Mouse (Mus musculus) limb, embryonic 11.5 days (tissue): ENCODE results near the gene 2310033P09Rik. TPM values are rescaled to one million over a fixed set of nuclear protein-coding genes. Genes with fewer than 3 reads are reported as not detected.
A peak's percentile ranks its signal among the peaks of the same experiment; 100 is the strongest.

Experiments used
- ATAC-seq: fragments of 200-750 bp; cut with Nextera tagmentation; 2 replicates; pipeline ENCODE4 v1.8.0; 2017; ENCODE audit warnings: low read depth; ENCODE audit not compliant: insufficient number of reproducible peaks, low FRiP score, low TSS enrichment
- DNase-seq: peaks from one replicate; pipeline ENCODE4 v3.0.0-alpha.2; 2015; ENCODE audit warnings: low spot score
- H3K27ac ChIP-seq: fragments of 300-500 bp; sonication (generic); replicated peaks from 2 replicates; pipeline ENCODE4 v1.5.1; 2014; ENCODE audit warnings: low read depth, mild to moderate bottlenecking, low read length
- H3K27me3 ChIP-seq: fragments of 300-500 bp; sonication (generic); 2 replicates; pipeline ENCODE4 v1.6.1; 2014; ENCODE audit warnings: mild to moderate bottlenecking, low read length, mixed read lengths; ENCODE audit not compliant: control insufficient read depth, insufficient read depth
- H3K36me3 ChIP-seq: fragments of 300-500 bp; sonication (generic); 2 replicates; pipeline ENCODE4 v1.6.1; 2014; ENCODE audit warnings: mild to moderate bottlenecking, low read length, moderate library complexity, mixed read lengths; ENCODE audit not compliant: control insufficient read depth, insufficient read depth
- H3K4me1 ChIP-seq: fragments of 300-500 bp; sonication (generic); 2 replicates; pipeline ENCODE4 v1.6.1; 2014; ENCODE audit warnings: low read length, mixed read lengths; ENCODE audit not compliant: control insufficient read depth, insufficient read depth
- H3K4me2 ChIP-seq: fragments of 300-500 bp; sonication (generic); 2 replicates; pipeline ENCODE4 v1.6.1; 2014; ENCODE audit warnings: low read depth, mild to moderate bottlenecking, moderate library complexity; ENCODE audit not compliant: severe bottlenecking
- H3K4me3 ChIP-seq: fragments of 300-500 bp; sonication (generic); 2 replicates; pipeline ENCODE4 v1.5.1; 2014; ENCODE audit warnings: low read depth, low read length
- H3K9ac ChIP-seq: fragments of 300-500 bp; sonication (generic); 2 replicates; pipeline ENCODE4 v1.6.1; 2014; ENCODE audit warnings: mild to moderate bottlenecking, low read length
- H3K9me3 ChIP-seq: fragments of 300-500 bp; sonication (generic); 2 replicates; pipeline ENCODE4 v1.6.1; 2016; ENCODE audit warnings: low read length; ENCODE audit not compliant: control insufficient read depth
- WGBS: fragments of 180-500 bp; shearing (Covaris S2); extraction: QIAGEN DNeasy Blood & Tissue Kit; methylation state at CpG from one replicate; pipeline ENCODE4 v1.1.7; 2014; 5-methylcytosine and 5-hydroxymethylcytosine counted together
- polyA plus RNA-seq: library from polyadenylated mRNA; unstranded; fragments of >200 nt; fragmentation: Nextera tagmentation; extraction: Ambion mirVana; gene quantifications from 2 replicates; pipeline ENCODE4 v1.2.1, GENCODE M21; 2014

The 2310033P09Rik gene
- polyA plus RNA-seq, 1 experiment from 2014 or later: 41.7 TPM

- no peaks in the 10 kb centered on the region for H3K9me3 ChIP-seq
- DNase-seq: no peak
- H3K27me3 ChIP-seq: no peaks in the 10 kb centered on the region
- WGBS: 65% methylated on average over 2 of the region's 2 CpGs
- H3K4me1 ChIP-seq: no peaks in the 10 kb centered on the region
- H3K27ac ChIP-seq: no peak overlapping the region
- H3K4me3 ChIP-seq: no peak overlapping the region
- no peak overlapping the region for H3K4me2 ChIP-seq
- H3K36me3 ChIP-seq: no peaks in the 10 kb centered on the region
- no peak overlapping the region for H3K9ac ChIP-seq
- no peak for ATAC-seq
Measured at GRCm38 (mm10) chr11:59165616-59166241, 42.4 kb upstream of the 2310033P09Rik start.

- no peak overlapping the region for H3K9ac ChIP-seq
- no peak for ATAC-seq
- H3K4me1 ChIP-seq: no peaks in the 10 kb centered on the region
- DNase-seq: no peak
- no peak overlapping the region for H3K27ac ChIP-seq
- no peaks in the 10 kb centered on the region for H3K36me3 ChIP-seq
- H3K27me3 ChIP-seq: peaks cover 3% of the 10 kb centered on the region
- H3K9me3 ChIP-seq: no peaks in the 10 kb centered on the region
- H3K4me3 ChIP-seq: no peak overlapping the region
- WGBS: 54% methylated on average over 3 of the region's 3 CpGs
- H3K4me2 ChIP-seq: no peak overlapping the region
Measured at GRCm38 (mm10) chr11:59169807-59170206, 38.3 kb upstream of the 2310033P09Rik start.

GRCm38 (mm10) chr11:59170549-59170948, 37.6 kb upstream of the 2310033P09Rik start:
- Histone ChIP-seq H3K9ac (no peak overlapping the region), H3K4me3 (no peak overlapping the region), H3K36me3 (no peaks in the 10 kb centered on the region), H3K4me2 (no peak overlapping the region), H3K27ac (no peak overlapping the region), H3K27me3 (peaks cover 10% of the 10 kb centered on the region), H3K9me3 (no peaks in the 10 kb centered on the region), H3K4me1 (no peaks in the 10 kb centered on the region)
- ATAC-seq (no peak), DNase-seq (no peak)
- 82% methylated on average over 4 of the region's 4 CpGs for WGBS

- Histone ChIP-seq H3K9me3 (no peaks in the 10 kb centered on the region), H3K4me3 (no peak overlapping the region), H3K4me2 (no peak overlapping the region), H3K27ac (no peak overlapping the region), H3K27me3 (peaks cover 44% of the 10 kb centered on the region), H3K9ac (no peak overlapping the region), H3K36me3 (no peaks in the 10 kb centered on the region), H3K4me1 (no peaks in the 10 kb centered on the region)
- DNase-seq: no peak
- no peak for ATAC-seq
- WGBS: 60% methylated on average over 6 of the region's 6 CpGs
Measured at GRCm38 (mm10) chr11:59174189-59174838, 33.8 kb upstream of the 2310033P09Rik start.

- Histone ChIP-seq H3K27me3 (peaks cover 44% of the 10 kb centered on the region), H3K9me3 (no peaks in the 10 kb centered on the region), H3K4me3 (peak overlapping the region; percentile 6; the same call in 1 of the 2 replicates), H3K36me3 (no peaks in the 10 kb centered on the region), H3K4me1 (no peaks in the 10 kb centered on the region), H3K27ac (no peak overlapping the region), H3K9ac (no peak overlapping the region), H3K4me2 (no peak overlapping the region; the same call in 1 of the 2 replicates)
- ATAC-seq: no peak
- DNase-seq: no peak
- WGBS: 2% methylated on average over 48 of the region's 48 CpGs
Measured at GRCm38 (mm10) chr11:59176475-59176874, 31.6 kb upstream of the 2310033P09Rik start.

- no peaks in the 10 kb centered on the region for H3K36me3 ChIP-seq
- DNase-seq (no peak), ATAC-seq (no peak)
- no peak overlapping the region; the same call in 1 of the 2 replicates for H3K4me2 ChIP-seq
- 0 out of 2 replicates have a peak overlapping the region, but pooled peaks have one; percentile 6 for H3K4me3 ChIP-seq
- H3K27me3 ChIP-seq: peaks cover 44% of the 10 kb centered on the region
- no peak overlapping the region for H3K9ac ChIP-seq
- H3K4me1 ChIP-seq: no peaks in the 10 kb centered on the region
- 9% methylated on average over 31 of the region's 34 CpGs for WGBS
- H3K9me3 ChIP-seq: no peaks in the 10 kb centered on the region
- no peak overlapping the region for H3K27ac ChIP-seq
Measured at GRCm38 (mm10) chr11:59176921-59177320, 31.2 kb upstream of the 2310033P09Rik start.

GRCm38 (mm10) chr11:59182864-59183331, 25.2 kb upstream of the 2310033P09Rik start, which contains the start of gene Gjc2:
Gene Gjc2, minus strand, starts transcription at chr11:59183213.
- Histone ChIP-seq H3K4me1 (no peaks in the 10 kb centered on the region), H3K4me3 (no peak within 1 kb of the TSS), H3K36me3 (peaks cover 7% of the 10 kb centered on the region; the same call in 1 of the 2 replicates), H3K4me2 (no peak within 1 kb of the TSS), H3K9ac (no peak within 1 kb of the TSS), H3K27ac (no peak within 1 kb of the TSS), H3K9me3 (no peaks in the 10 kb centered on the region), H3K27me3 (peaks cover 11% of the 10 kb centered on the region)
- 56% methylated on average over 3 of the region's 3 CpGs for WGBS
- DNase-seq (no peak), ATAC-seq (no peak)

- Histone ChIP-seq H3K9ac (no peak overlapping the region), H3K27ac (no peak overlapping the region), H3K4me1 (no peaks in the 10 kb centered on the region), H3K27me3 (peaks cover 2% of the 10 kb centered on the region; the same call in 1 of the 2 replicates), H3K36me3 (peaks cover 7% of the 10 kb centered on the region; the same call in 1 of the 2 replicates), H3K4me3 (no peak overlapping the region), H3K9me3 (no peaks in the 10 kb centered on the region), H3K4me2 (no peak overlapping the region)
- no peak for ATAC-seq
- peak; percentile 45 for DNase-seq
- 53% methylated on average over 3 of the region's 3 CpGs for WGBS
Measured at GRCm38 (mm10) chr11:59183821-59184220, 24.3 kb upstream of the 2310033P09Rik start.
